Mouse (Mus musculus) MEL (cell line): Measurements from ENCODE around the gene Krtcap2.
A peak's percentile ranks its signal among the peaks of the same experiment; 100 is the strongest.

Source experiments
- CHD2 ChIP-seq: IDR thresholded peaks from 2 replicates; pipeline ENCODE4 v1.6.1; 2011; ENCODE audit warnings: low read length, improper control_type of control experiment
- CTCF ChIP-seq, 3 experiments: IDR thresholded peaks in 2 of 3; conservative IDR thresholded peaks in 1 of 3; 2 replicates each; pipeline ENCODE4 v1.5.1; 2011 to 2012; ENCODE audit warnings: low read length in 3 of 3, low read depth in 2 of 3, mild to moderate bottlenecking in 2 of 3, improper control_type of control experiment in 1 of 3, inconsistent platforms in 1 of 3, mixed read lengths in 1 of 3, moderate library complexity in 1 of 3; ENCODE audit not compliant: control insufficient read depth in 1 of 3, insufficient read depth in 1 of 3, poor library complexity in 1 of 3, severe bottlenecking in 1 of 3
- MYB ChIP-seq: IDR thresholded peaks from 2 replicates; pipeline ENCODE4 v1.6.1; 2011; ENCODE audit warnings: mild to moderate bottlenecking, low read depth, low read length, improper control_type of control experiment
- NRF1 ChIP-seq: IDR thresholded peaks from 2 replicates; pipeline ENCODE4 v1.6.1; 2014; ENCODE audit warnings: low read depth, mild to moderate bottlenecking, inconsistent platforms, low read length, improper control_type of control experiment, moderate library complexity; ENCODE audit not compliant: poor library complexity, insufficient read depth, severe bottlenecking
- POLR2A ChIP-seq, 2 experiments: IDR thresholded peaks; 2 replicates each; pipeline ENCODE4 v1.6.1; 2011 to 2012; ENCODE audit warnings: low read length in 2 of 2, mild to moderate bottlenecking in 2 of 2, control low read depth in 1 of 2, improper control_type of control experiment in 1 of 2, low read depth in 1 of 2, moderate library complexity in 1 of 2; ENCODE audit not compliant: control insufficient read depth in 1 of 2, insufficient read depth in 1 of 2, poor library complexity in 1 of 2
- SMC3 ChIP-seq: IDR thresholded peaks from 2 replicates; pipeline ENCODE4 v1.6.1; 2011; ENCODE audit warnings: low read depth, low read length, improper control_type of control experiment
- USF1 ChIP-seq: IDR thresholded peaks from 2 replicates; pipeline ENCODE4 v1.6.1; 2014; ENCODE audit warnings: low read depth, mild to moderate bottlenecking, inconsistent platforms, low read length, improper control_type of control experiment, moderate library complexity
- ZKSCAN1 ChIP-seq: IDR thresholded peaks from 2 replicates; pipeline ENCODE4 v1.6.1; 2012; ENCODE audit warnings: low read depth, mild to moderate bottlenecking, inconsistent platforms, low read length, improper control_type of control experiment, moderate library complexity
- ZNF384 ChIP-seq: IDR thresholded peaks from 2 replicates; pipeline ENCODE4 v1.6.1; 2012; ENCODE audit warnings: low read depth, mild to moderate bottlenecking, inconsistent platforms, low read length, improper control_type of control experiment

- TF ChIP-seq CHD2, result no peak
- no peak for TF ChIP-seq POLR2A (IDR thresholded peaks at IDR 0.05; ENCODE audit: control insufficient read depth in 1 of 2, insufficient read depth in 1 of 2, low read depth in 1 of 2, low read length in 2 of 2, poor library complexity in 1 of 2)
- peak; percentile 27 to 51 (median 39) for TF ChIP-seq CTCF (IDR thresholded peaks at IDR 0.05 in 2 of 3, conservative IDR thresholded peaks at IDR 0.05 in 1 of 3; ENCODE audit: control insufficient read depth in 1 of 3, insufficient read depth in 1 of 3, low read depth in 2 of 3, low read length in 3 of 3, poor library complexity in 1 of 3, severe bottlenecking in 1 of 3)
- TF ChIP-seq SMC3, result no peak
- no peak for TF ChIP-seq ZNF384
- no peak for TF ChIP-seq NRF1
- TF ChIP-seq ZKSCAN1, result no peak
- no peak for TF ChIP-seq USF1
- TF ChIP-seq MYB, result no peak
These were observed 2.2 kb upstream of the Krtcap2 start for GRCm38 (mm10) chr3:89243609-89244008.
